Mouse (Mus musculus) B cell, adult 62 days (primary cell): ENCODE results near the gene Msx2. TPM values are rescaled to one million over a fixed set of nuclear protein-coding genes. Genes with fewer than 3 reads are reported as not detected.

Experiments
- total RNA-seq: library from RNA; stranded (reverse); gene quantifications from 4 replicates; pipeline ENCODE4 v1.2.4, GENCODE M21; 2023

Gene Msx2
- not detected in 4 replicates for total RNA-seq

GRCm38 (mm10) chr13:53472614-53473124 is at the start of gene Msx2:
Gene Msx2, minus strand, starts transcription at chr13:53473074.

Other genes with a start within 250 kb of the Msx2 start
- gene Ror2, start 186.9 kb downstream of the Msx2 start, total RNA-seq, result not detected in 4 replicates
- gene Sptlc1, start 95.7 kb downstream of the Msx2 start, total RNA-seq, result 43.0 to 47.5 TPM (median 46.3 TPM) in 4 replicates